Mouse (Mus musculus) forebrain, embryonic 16.5 days (tissue): Measurements from ENCODE around the gene Taldo1. TPM values are rescaled to one million over a fixed set of nuclear protein-coding genes. Genes with fewer than 3 reads are reported as not detected.

Experiments
- ATAC-seq: fragments of 200-750 bp; cut with Nextera tagmentation; 2 replicates; pipeline ENCODE4 v1.8.0; 2017; ENCODE audit warnings: mild to moderate bottlenecking, moderate library complexity
- H3K27ac ChIP-seq: fragments of 300-500 bp; sonication (generic); 2 replicates; pipeline ENCODE4 v1.5.1; 2014; ENCODE audit warnings: low read length, control low read depth
- H3K27me3 ChIP-seq: fragments of 300-500 bp; sonication (generic); replicated peaks from 2 replicates; pipeline ENCODE4 v1.6.1; 2014; ENCODE audit warnings: low read length; ENCODE audit not compliant: control insufficient read depth, insufficient read depth
- H3K36me3 ChIP-seq: fragments of 300-500 bp; sonication (generic); 2 replicates; pipeline ENCODE4 v1.6.1; 2014; ENCODE audit not compliant: control insufficient read depth, insufficient read depth
- H3K4me1 ChIP-seq: fragments of 300-500 bp; sonication (generic); replicated peaks from 2 replicates; pipeline ENCODE4 v1.6.1; 2014; ENCODE audit warnings: low read length; ENCODE audit not compliant: control insufficient read depth, insufficient read depth
- H3K4me2 ChIP-seq: fragments of 300-500 bp; sonication (generic); 2 replicates; pipeline ENCODE4 v1.6.1; 2014; ENCODE audit warnings: mild to moderate bottlenecking, low read length, control low read depth
- H3K4me3 ChIP-seq: fragments of 300-500 bp; sonication (generic); replicated peaks from 2 replicates; pipeline ENCODE4 v1.5.1; 2014; ENCODE audit warnings: mild to moderate bottlenecking, low read length, control low read depth
- H3K9ac ChIP-seq: fragments of 300-500 bp; sonication (generic); replicated peaks from 2 replicates; pipeline ENCODE4 v1.6.1; 2014; ENCODE audit warnings: low read depth, low read length, control low read depth
- H3K9me3 ChIP-seq: fragments of 300-500 bp; sonication (generic); 2 replicates; pipeline ENCODE4 v1.6.1; 2016; ENCODE audit warnings: low read length; ENCODE audit not compliant: control insufficient read depth
- WGBS: fragments of 180-500 bp; shearing (Covaris S2); extraction: QIAGEN DNeasy Blood & Tissue Kit; methylation state at CpG from one replicate; pipeline ENCODE4 v1.1.7; 2014; 5-methylcytosine and 5-hydroxymethylcytosine counted together
- polyA plus RNA-seq: library from polyadenylated mRNA; unstranded; fragments of >200 nt; fragmentation: Nextera tagmentation; extraction: Ambion mirVana; gene quantifications from 2 replicates; pipeline ENCODE4 v1.2.1, GENCODE M21; 2015

Gene Taldo1
- polyA plus RNA-seq, 1 experiment from 2014 or later, result 342 TPM

- Histone ChIP-seq H3K27me3 (no peaks in the 10 kb centered on the region), H3K9me3 (no peaks in the 10 kb centered on the region), H3K36me3 (no peaks in the 10 kb centered on the region), H3K4me3 (no peak overlapping the region), H3K27ac (no peak overlapping the region), H3K4me1 (no peaks in the 10 kb centered on the region), H3K4me2 (no peak overlapping the region), H3K9ac (no peak overlapping the region)
- 69% methylated on average over 4 of the region's 4 CpGs for WGBS
- no peak for ATAC-seq
Observed at GRCm38 (mm10) chr7:141379584-141379983, 12.4 kb upstream of the Taldo1 start.

DNA sequence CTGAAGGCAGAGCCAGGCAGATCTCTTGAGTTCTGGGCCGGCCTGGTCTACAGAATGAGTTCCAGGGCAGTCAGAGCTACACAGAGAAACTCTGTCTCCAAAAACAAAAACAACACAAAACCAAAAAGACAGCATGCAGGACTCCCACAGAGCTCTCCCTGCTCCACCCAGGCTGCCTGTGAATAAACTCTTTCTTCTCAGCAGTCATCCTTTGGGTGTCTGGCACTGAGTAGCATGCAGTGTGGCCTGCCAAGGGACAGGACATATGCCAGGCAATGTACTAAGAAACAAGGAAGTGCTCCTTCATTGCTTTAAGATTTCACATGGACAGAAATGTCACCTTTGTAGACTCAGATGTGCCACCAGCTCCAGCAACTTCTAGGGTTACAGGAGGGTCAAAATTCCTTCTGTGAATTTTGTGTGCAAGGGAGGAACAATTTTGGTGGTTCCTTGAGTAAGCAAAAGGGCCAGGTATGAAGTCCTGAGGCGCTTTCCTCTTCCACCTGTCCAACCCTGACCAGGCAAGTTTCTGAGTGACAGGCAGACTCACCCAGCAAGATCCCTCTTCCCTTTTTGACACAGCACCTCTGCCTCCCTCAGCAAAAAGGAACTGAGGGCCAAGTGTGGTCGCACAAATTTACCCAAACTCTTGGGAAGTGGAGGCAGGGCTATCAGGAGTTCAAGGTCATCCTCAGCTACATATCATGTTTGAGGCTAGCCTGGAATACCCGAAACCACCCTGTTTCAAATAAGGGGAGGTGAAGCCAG is 10.7 kb upstream of the Taldo1 start:
- Histone ChIP-seq H3K27me3 (no peaks in the 10 kb centered on the region), H3K9ac (no peak overlapping the region), H3K4me2 (no peak overlapping the region), H3K27ac (no peak overlapping the region), H3K4me1 (no peaks in the 10 kb centered on the region), H3K9me3 (no peaks in the 10 kb centered on the region), H3K36me3 (no peaks in the 10 kb centered on the region), H3K4me3 (no peak overlapping the region)
- ATAC-seq, result no peak
- 75% methylated on average over 4 of the region's 4 CpGs for WGBS

DNA sequence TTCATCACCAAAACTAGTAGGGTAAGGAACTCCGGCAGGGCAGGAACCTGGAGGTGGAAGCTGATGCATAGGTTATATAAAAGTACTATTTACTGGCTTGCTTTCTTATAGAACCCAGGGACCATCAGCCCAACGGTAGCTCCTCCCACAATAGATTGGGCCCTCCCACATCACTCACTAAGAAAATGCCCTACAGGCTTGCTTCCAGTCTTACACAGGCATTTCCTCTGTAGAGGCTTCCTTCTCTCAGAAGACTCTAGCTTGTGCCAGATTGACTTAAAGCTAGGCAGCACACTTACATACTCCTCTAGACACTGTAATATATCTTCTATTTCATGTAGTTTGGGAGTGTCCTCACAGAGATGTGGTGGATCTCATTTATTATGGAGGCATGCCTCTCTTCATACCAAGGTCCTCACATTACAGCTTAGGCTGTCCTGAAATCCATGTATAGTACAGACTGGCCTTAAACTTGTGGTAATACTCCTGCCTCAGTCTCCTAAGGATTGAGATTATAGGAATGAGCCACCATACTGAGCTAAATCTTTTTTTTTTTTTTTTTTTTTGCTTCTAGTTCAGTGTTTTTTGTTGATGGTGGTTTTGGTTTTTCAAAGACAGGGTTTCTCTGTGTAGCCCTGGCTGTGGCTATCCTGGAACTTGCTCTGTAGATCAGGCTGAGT is 4.1 kb upstream of the Taldo1 start:
- WGBS, result 52% methylated on average over 2 of the region's 2 CpGs

DNA sequence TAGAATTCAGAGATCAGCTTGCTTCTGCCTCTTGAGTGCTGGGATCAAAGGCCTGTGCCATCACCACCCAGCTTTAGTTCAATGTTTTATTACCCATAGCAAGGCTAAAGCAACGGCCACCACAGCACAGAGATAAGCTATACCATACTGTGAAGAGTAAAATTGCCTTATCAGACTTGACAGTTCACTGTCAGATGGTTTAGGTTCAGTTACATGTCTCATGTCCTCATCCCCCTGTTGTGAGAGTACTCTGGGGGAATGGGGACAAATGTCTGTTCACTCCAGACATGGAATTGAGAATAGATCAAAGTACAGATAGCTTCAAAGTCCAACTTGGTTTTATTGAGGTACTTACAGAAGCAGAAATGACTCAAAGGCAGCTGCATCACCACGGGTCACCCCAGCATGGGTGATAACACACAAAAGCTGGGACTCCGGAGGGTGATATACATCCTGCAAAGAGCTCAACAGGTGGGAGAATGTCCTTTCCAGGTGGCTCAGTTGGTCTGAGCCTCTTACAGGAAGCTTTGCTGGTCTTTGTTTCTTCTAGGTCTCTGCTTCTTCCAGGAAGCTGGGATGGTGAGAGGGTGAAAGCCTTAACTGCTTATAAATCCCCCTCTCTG is 3.4 kb upstream of the Taldo1 start:
- 66% methylated on average over 3 of the region's 3 CpGs for WGBS
- ATAC-seq, result no peak
- no peak overlapping the region for H3K4me3 ChIP-seq
- peaks cover 13% of the 10 kb centered on the region for H3K4me1 ChIP-seq
- no peaks in the 10 kb centered on the region for H3K9me3 ChIP-seq
- H3K27ac ChIP-seq, result no peak overlapping the region
- H3K9ac ChIP-seq, result no peak overlapping the region
- no peaks in the 10 kb centered on the region for H3K27me3 ChIP-seq
- no peak overlapping the region for H3K4me2 ChIP-seq
- no peaks in the 10 kb centered on the region for H3K36me3 ChIP-seq

More for the DNA sequence above, 4.1 kb upstream of the Taldo1 start:
- Histone ChIP-seq H3K4me2 (no peak overlapping the region), H3K4me1 (peaks cover 10% of the 10 kb centered on the region), H3K36me3 (no peaks in the 10 kb centered on the region), H3K27ac (no peak overlapping the region), H3K9ac (no peak overlapping the region), H3K4me3 (no peak overlapping the region), H3K9me3 (no peaks in the 10 kb centered on the region), H3K27me3 (no peaks in the 10 kb centered on the region)
- ATAC-seq, result no peak

DNA sequence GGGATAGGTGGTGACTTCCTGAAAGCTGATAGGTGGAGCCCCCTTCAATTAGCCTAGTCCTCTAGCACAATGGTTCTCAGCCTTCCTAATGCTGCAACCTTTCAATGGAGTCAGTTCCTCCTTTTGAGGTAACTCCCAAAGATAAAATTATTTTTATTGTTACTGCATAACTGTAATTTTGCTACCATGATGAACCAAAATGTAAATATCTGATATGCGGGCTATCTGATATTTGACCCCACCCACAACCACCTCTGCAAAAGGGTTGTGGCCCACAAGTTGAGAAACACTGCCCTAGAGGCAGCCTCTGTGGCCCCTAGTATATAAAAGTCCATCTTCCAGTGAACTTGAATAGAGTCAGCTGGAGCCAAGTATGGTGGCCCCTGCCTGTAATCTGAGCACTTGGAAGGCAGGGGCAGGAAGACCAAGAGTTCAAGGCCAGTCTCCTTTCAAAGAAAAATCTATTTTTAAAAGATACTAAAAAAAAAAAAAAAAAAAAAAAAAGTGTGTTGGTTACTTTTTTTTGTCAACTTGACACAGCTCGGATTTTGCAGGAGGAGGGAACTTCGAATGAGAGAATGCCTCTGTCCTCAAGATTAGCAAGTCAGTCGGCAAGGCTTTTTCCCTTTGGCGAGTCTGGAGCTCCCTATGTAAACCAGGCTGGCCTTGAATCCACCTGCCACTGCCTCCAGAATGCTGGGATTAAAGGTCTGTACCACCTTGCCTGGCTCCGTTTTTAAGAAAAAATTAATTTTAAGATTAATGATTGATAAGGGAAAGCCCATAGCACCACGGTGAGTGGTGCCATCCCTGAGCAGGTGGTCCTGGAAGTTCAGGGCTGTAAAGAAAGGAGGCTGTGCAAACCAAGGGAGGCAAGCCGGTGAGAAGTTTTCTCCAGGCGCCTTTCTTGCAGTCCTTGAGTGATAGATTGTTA is 1.4 kb upstream of the Taldo1 start:
- Histone ChIP-seq H3K4me3 (no peak overlapping the region), H3K27me3 (no peaks in the 10 kb centered on the region), H3K4me1 (peaks cover 13% of the 10 kb centered on the region), H3K9ac (no peak overlapping the region), H3K9me3 (no peaks in the 10 kb centered on the region), H3K27ac (no peak overlapping the region), H3K36me3 (no peaks in the 10 kb centered on the region), H3K4me2 (no peak overlapping the region)
- 63% methylated on average over 9 of the region's 9 CpGs for WGBS
- ATAC-seq, result no peak

- WGBS, result 12% methylated on average over 9 of the region's 9 CpGs
- Histone ChIP-seq H3K27me3 (no peaks in the 10 kb centered on the region), H3K4me2 (peak overlapping the region; percentile 97), H3K4me1 (peaks cover 13% of the 10 kb centered on the region), H3K36me3 (peaks cover 4% of the 10 kb centered on the region; the same call in 1 of the 2 replicates), H3K9me3 (no peaks in the 10 kb centered on the region), H3K9ac (peak overlapping the region; percentile 87), H3K4me3 (peak overlapping the region; percentile 79), H3K27ac (no peak overlapping the region)
- ATAC-seq, result no peak; the same call in 1 of the 2 replicates
Observed at GRCm38 (mm10) chr7:141392552-141393222, 688 bp downstream of the Taldo1 start.

DNA sequence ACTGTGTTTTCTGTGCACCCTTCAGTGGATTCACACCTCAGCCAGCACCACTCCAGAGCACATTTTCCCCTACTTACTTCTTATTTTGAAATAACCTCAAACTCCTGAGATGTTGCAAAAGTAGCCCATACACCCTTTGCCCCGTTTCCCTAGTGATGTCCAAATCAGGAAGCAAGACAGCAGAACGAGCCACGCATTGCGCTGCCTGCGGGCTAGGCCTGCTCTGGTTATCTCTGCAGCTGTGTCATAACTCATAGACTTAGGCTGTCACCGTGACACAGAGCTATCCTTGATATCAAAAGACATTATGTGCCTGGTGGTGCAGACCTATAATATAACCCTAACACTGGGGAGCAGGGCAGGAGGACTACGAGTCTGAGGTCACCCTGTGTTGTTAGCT is 2.2 kb downstream of the Taldo1 start:
- Histone ChIP-seq H3K4me3 (no peak overlapping the region), H3K9ac (no peak overlapping the region), H3K4me2 (no peak overlapping the region), H3K27me3 (no peaks in the 10 kb centered on the region), H3K36me3 (peaks cover 8% of the 10 kb centered on the region; the same call in 1 of the 2 replicates), H3K9me3 (no peaks in the 10 kb centered on the region), H3K27ac (no peak overlapping the region), H3K4me1 (peaks cover 13% of the 10 kb centered on the region)
- no peak for ATAC-seq
- 91% methylated on average over 7 of the region's 7 CpGs for WGBS

GRCm38 (mm10) chr7:141394771-141395170 is 2.8 kb downstream of the Taldo1 start:
- Histone ChIP-seq H3K27ac (no peak overlapping the region), H3K27me3 (no peaks in the 10 kb centered on the region), H3K4me3 (no peak overlapping the region), H3K4me1 (peaks cover 13% of the 10 kb centered on the region), H3K36me3 (peaks cover 10% of the 10 kb centered on the region; the same call in 1 of the 2 replicates), H3K9ac (no peak overlapping the region), H3K4me2 (no peak overlapping the region), H3K9me3 (no peaks in the 10 kb centered on the region)
- no peak for ATAC-seq
- 15% methylated on average over 6 of the region's 6 CpGs for WGBS
